Mouse (Mus musculus) cerebellum, adult 2 months (tissue): ENCODE measurements around the gene Litaf.

Experiments
- CTCF ChIP-seq: fragments of 200-500 bp; IDR thresholded peaks from 2 replicates; pipeline ENCODE4 v1.5.1; 2011; ENCODE audit warnings: low read depth, mild to moderate bottlenecking, control low read depth, low read length, moderate library complexity, borderline replicate concordance; ENCODE audit not compliant: insufficient read depth
- POLR2A ChIP-seq: fragments of 200-500 bp; IDR thresholded peaks from 2 replicates; pipeline ENCODE4 v1.6.1; 2011; ENCODE audit warnings: low read length, control low read depth, borderline replicate concordance; ENCODE audit not compliant: insufficient read depth

DNA sequence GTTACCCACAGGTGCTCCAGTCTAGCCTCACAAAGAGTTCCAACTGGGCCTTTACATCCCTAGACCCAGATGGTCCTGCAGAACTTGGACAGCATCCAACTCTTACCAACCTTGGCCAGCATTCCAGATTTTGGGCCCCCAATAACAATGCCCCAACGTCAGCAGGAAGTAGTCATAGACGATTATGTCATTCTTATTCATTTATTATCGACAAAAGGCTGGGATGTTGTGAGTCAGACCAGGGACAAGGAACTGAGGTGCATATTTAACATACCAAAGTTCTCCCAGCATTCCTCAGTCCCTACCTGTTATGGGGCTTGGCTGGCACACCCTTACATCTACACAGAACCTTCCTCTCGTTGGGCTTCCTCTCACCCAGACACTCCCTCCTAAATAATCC lies 49.6 kb downstream of the Litaf start:
- TF ChIP-seq POLR2A (no peak), CTCF (no peak)
